In the genomic region with DNA sequence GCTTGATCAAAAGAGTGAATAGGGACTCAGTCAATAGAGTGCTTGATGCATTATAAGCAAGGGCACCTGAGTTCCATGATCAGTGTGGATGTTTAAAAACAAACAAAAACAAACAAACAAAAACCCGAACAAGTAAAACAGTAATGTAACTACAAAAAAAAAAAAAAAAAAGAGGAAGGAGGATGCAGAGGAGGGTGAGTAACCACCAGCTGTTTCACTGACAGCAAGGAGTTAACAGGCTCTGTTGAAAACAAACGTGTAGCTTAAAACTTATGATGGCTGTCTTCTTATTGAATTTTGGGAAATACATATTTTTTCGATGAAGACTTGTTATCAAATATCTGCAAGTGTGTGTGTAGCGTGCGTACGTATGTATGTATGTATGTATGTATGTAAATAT, we compare ENCODE assay signal across 31 mouse cellular contexts. TPM values are rescaled to one million over a fixed set of nuclear protein-coding genes. Genes with fewer than 3 reads are reported as not detected.
"Had no signal": no experiment of that assay in that cellular context is flagged by ENCODE, and none has a peak within 500 bp of the region (broad histone marks: within the 10 kb centered on the region; RNA-seq: fewer than 3 reads in every experiment).

No protein-coding gene starts in this region.

- H3K9ac ChIP-seq: heart, embryonic 12.5 days; heart, embryonic 13.5 days; heart, embryonic 15.5 days; hindbrain, embryonic 12.5 days; hindbrain, embryonic 13.5 days; hindbrain, embryonic 14.5 days; hindbrain, embryonic 15.5 days; intestine, embryonic 15.5 days; kidney, embryonic 15.5 days had no signal

- H3K27me3 ChIP-seq: heart, embryonic 12.5 days; heart, embryonic 13.5 days; heart, embryonic 15.5 days; hindbrain, embryonic 12.5 days; hindbrain, embryonic 13.5 days; hindbrain, embryonic 15.5 days; intestine, embryonic 15.5 days; kidney, embryonic 15.5 days had no signal

- H3K36me3 ChIP-seq: heart, embryonic 12.5 days; heart, embryonic 13.5 days; heart, embryonic 15.5 days; hindbrain, embryonic 10.5 days; hindbrain, embryonic 12.5 days; hindbrain, embryonic 13.5 days; hindbrain, embryonic 15.5 days; intestine, embryonic 15.5 days; kidney, embryonic 15.5 days had no signal

- H3K27ac ChIP-seq: heart, embryonic 13.5 days; heart, embryonic 15.5 days; hindbrain, embryonic 10.5 days; hindbrain, embryonic 12.5 days; hindbrain, embryonic 13.5 days; hindbrain, embryonic 14.5 days; hindbrain, embryonic 15.5 days; hindbrain, postnatal 0 days; intestine, embryonic 15.5 days; kidney, embryonic 15.5 days; kidney, postnatal 0 days; layer of hippocampus, adult 2 months; left cerebral cortex, adult 2 months had no signal

- H3K9me3 ChIP-seq: heart, embryonic 12.5 days; heart, embryonic 13.5 days; heart, embryonic 15.5 days; hindbrain, embryonic 10.5 days; hindbrain, embryonic 12.5 days; hindbrain, embryonic 13.5 days; hindbrain, embryonic 15.5 days; intestine, embryonic 15.5 days; kidney, embryonic 15.5 days had no signal

- H3K4me1 ChIP-seq: heart, embryonic 12.5 days; heart, embryonic 13.5 days; heart, embryonic 15.5 days; hindbrain, embryonic 10.5 days; hindbrain, embryonic 12.5 days; hindbrain, embryonic 13.5 days; hindbrain, embryonic 15.5 days; intestine, embryonic 15.5 days; kidney, embryonic 15.5 days had no signal

- H3K4me2 ChIP-seq: heart, embryonic 11.5 days; heart, embryonic 12.5 days; heart, embryonic 13.5 days; heart, embryonic 15.5 days; hindbrain, embryonic 12.5 days; hindbrain, embryonic 13.5 days; hindbrain, embryonic 14.5 days; hindbrain, embryonic 15.5 days; intestine, embryonic 15.5 days; kidney, embryonic 15.5 days had no signal

- DNase-seq: heart, postnatal 10 days; heart, postnatal 14 days; heart, postnatal 36 days; kidney, adult 11 months; kidney, adult 18-20 months; kidney, adult 2 months; kidney, adult 8-10 months; kidney, adult 9 months; kidney, postnatal 10 days; kidney, postnatal 14 days; kidney, postnatal 25 days; kidney, postnatal 36 days; kidney, postnatal 4 days; layer of hippocampus, adult 9-11 months; layer of hippocampus, postnatal 36 days had no signal

- H3K4me3 ChIP-seq: heart, embryonic 12.5 days; heart, embryonic 13.5 days; heart, embryonic 15.5 days; hindbrain, embryonic 10.5 days; hindbrain, embryonic 12.5 days; hindbrain, embryonic 13.5 days; hindbrain, embryonic 15.5 days; intestine, embryonic 15.5 days; kidney, embryonic 15.5 days; layer of hippocampus, adult 2 months; left cerebral cortex, adult 2 months had no signal

RNA-seq across cellular contexts. Expression of gene C1ql3, which starts 37.0 kb away (rescaled TPM):
- total RNA-seq: heart, postnatal 14 days; heart, postnatal 36 days had no signal
- polyA plus RNA-seq: inflammation-experienced regulatory T-cells, adult 6 months had no signal
